Mouse (Mus musculus): Measurements from ENCODE around the gene Cul5. TPM values are rescaled to one million over a fixed set of nuclear protein-coding genes. Genes with fewer than 3 reads are reported as not detected.

Cul5 gene
- 20.5 and 20.7 TPM in 2 replicates for polyA plus RNA-seq (2012; rRNA removed)

GRCm38 (mm10) chr9:53669680-53670219, at the start of gene Cul5:
Gene Cul5 (minus strand): TSS chr9:53670014.
- TF ChIP-seq POLR2A (IDR thresholded peaks at IDR 0.05; ENCODE audit: borderline replicate concordance, insufficient read depth, low read length) = no peak
- no peak for TF ChIP-seq CTCF (IDR thresholded peaks at IDR 0.05; ENCODE audit: borderline replicate concordance, insufficient read depth, low read depth, low read length)
- DNase-seq = peak in 1 of 2 experiments; percentile 8
- no peak within 1 kb of the TSS for H3K27ac ChIP-seq (ENCODE audit: insufficient read depth, low read length)
- WGBS = 56% methylated on average over 5 of the region's 5 CpGs
- H3K4me1 ChIP-seq (ENCODE audit: control insufficient read depth, insufficient read depth, low read length) = no peaks in the 10 kb centered on the region; the same call in 1 of the 2 replicates
- no peaks in the 10 kb centered on the region for H3K27me3 ChIP-seq (ENCODE audit: control insufficient read depth, insufficient read depth, low read length)
- H3K4me3 ChIP-seq (replicated peaks; ENCODE audit: insufficient read depth, low read depth, low read length) = no peak within 1 kb of the TSS

- H3K4me1 ChIP-seq (ENCODE audit: control insufficient read depth, insufficient read depth, low read length) = no peaks in the 10 kb centered on the region; the same call in 1 of the 2 replicates
- no peak for TF ChIP-seq POLR2A (IDR thresholded peaks at IDR 0.05; ENCODE audit: borderline replicate concordance, insufficient read depth, low read length)
- TF ChIP-seq CTCF (IDR thresholded peaks at IDR 0.05; ENCODE audit: borderline replicate concordance, insufficient read depth, low read depth, low read length) = no peak
- H3K4me3 ChIP-seq (replicated peaks; ENCODE audit: insufficient read depth, low read depth, low read length) = peak within 1 kb of the TSS; percentile 74
- no peak within 1 kb of the TSS for H3K27ac ChIP-seq (ENCODE audit: insufficient read depth, low read length)
- DNase-seq = peak; percentile 47 to 53
- H3K27me3 ChIP-seq (ENCODE audit: control insufficient read depth, insufficient read depth, low read length) = no peaks in the 10 kb centered on the region
- under 1% methylated on average over 49 of the region's 49 CpGs for WGBS
Observed at GRCm38 (mm10) chr9:53705992-53706696, 36.3 kb upstream of the Cul5 start, which contains the start of gene Rab39. Gene Rab39 (minus strand): TSS chr9:53706232.

GRCm38 (mm10) chr9:53705491-53705991, 35.7 kb upstream of the Cul5 start:
- TF ChIP-seq CTCF (IDR thresholded peaks at IDR 0.05; ENCODE audit: borderline replicate concordance, insufficient read depth, low read depth, low read length) (no peak), POLR2A (IDR thresholded peaks at IDR 0.05; ENCODE audit: borderline replicate concordance, insufficient read depth, low read length) (no peak)
- under 1% methylated on average over 28 of the region's 28 CpGs for WGBS
- H3K27me3 ChIP-seq (ENCODE audit: control insufficient read depth, insufficient read depth, low read length) = no peaks in the 10 kb centered on the region
- H3K4me1 ChIP-seq (ENCODE audit: control insufficient read depth, insufficient read depth, low read length) = no peaks in the 10 kb centered on the region; the same call in 1 of the 2 replicates
- H3K27ac ChIP-seq (ENCODE audit: insufficient read depth, low read length) = no peak overlapping the region
- H3K4me3 ChIP-seq (replicated peaks; ENCODE audit: insufficient read depth, low read depth, low read length) = peak overlapping the region; percentile 74
- DNase-seq = peak in 1 of 2 experiments; percentile 15

- 100% methylated on average over 1 of the region's 1 CpGs for WGBS
- no peak for TF ChIP-seq CTCF (IDR thresholded peaks at IDR 0.05; ENCODE audit: borderline replicate concordance, insufficient read depth, low read depth, low read length)
- TF ChIP-seq POLR2A (IDR thresholded peaks at IDR 0.05; ENCODE audit: borderline replicate concordance, insufficient read depth, low read length) = no peak
- no peak overlapping the region for H3K27ac ChIP-seq (ENCODE audit: insufficient read depth, low read length)
- DNase-seq = no peak
- no peaks in the 10 kb centered on the region; the same call in 1 of the 2 replicates for H3K4me1 ChIP-seq (ENCODE audit: control insufficient read depth, insufficient read depth, low read length)
- no peaks in the 10 kb centered on the region for H3K27me3 ChIP-seq (ENCODE audit: control insufficient read depth, insufficient read depth, low read length)
- no peak overlapping the region for H3K4me3 ChIP-seq (replicated peaks; ENCODE audit: insufficient read depth, low read depth, low read length)
Observed at GRCm38 (mm10) chr9:53702991-53703390, 33.2 kb upstream of the Cul5 start.

GRCm38 (mm10) chr9:53700496-53700895, 30.7 kb upstream of the Cul5 start:
- Histone ChIP-seq H3K4me1 (ENCODE audit: control insufficient read depth, insufficient read depth, low read length) (no peaks in the 10 kb centered on the region), H3K4me3 (replicated peaks; ENCODE audit: insufficient read depth, low read depth, low read length) (no peak overlapping the region), H3K27ac (ENCODE audit: insufficient read depth, low read length) (no peak overlapping the region), H3K27me3 (ENCODE audit: control insufficient read depth, insufficient read depth, low read length) (no peaks in the 10 kb centered on the region)
- 83% methylated on average over 4 of the region's 4 CpGs for WGBS
- TF ChIP-seq CTCF (IDR thresholded peaks at IDR 0.05; ENCODE audit: borderline replicate concordance, insufficient read depth, low read depth, low read length) (no peak), POLR2A (IDR thresholded peaks at IDR 0.05; ENCODE audit: borderline replicate concordance, insufficient read depth, low read length) (no peak)
- DNase-seq = no peak

GRCm38 (mm10) chr9:53695846-53696245, 26.0 kb upstream of the Cul5 start:
- 93% methylated on average over 5 of the region's 5 CpGs for WGBS
- Histone ChIP-seq H3K27ac (ENCODE audit: insufficient read depth, low read length) (no peak overlapping the region), H3K27me3 (ENCODE audit: control insufficient read depth, insufficient read depth, low read length) (no peaks in the 10 kb centered on the region), H3K4me1 (ENCODE audit: control insufficient read depth, insufficient read depth, low read length) (no peaks in the 10 kb centered on the region), H3K4me3 (replicated peaks; ENCODE audit: insufficient read depth, low read depth, low read length) (no peak overlapping the region)
- TF ChIP-seq CTCF (IDR thresholded peaks at IDR 0.05; ENCODE audit: borderline replicate concordance, insufficient read depth, low read depth, low read length) (no peak), POLR2A (IDR thresholded peaks at IDR 0.05; ENCODE audit: borderline replicate concordance, insufficient read depth, low read length) (no peak)
- DNase-seq = no peak

- 83% methylated on average over 1 of the region's 1 CpGs for WGBS
Observed at GRCm38 (mm10) chr9:53693718-53694117, 23.9 kb upstream of the Cul5 start.

More at GRCm38 (mm10) chr9:53693718-53694117, 23.9 kb upstream of the Cul5 start:
- no peak for TF ChIP-seq CTCF (IDR thresholded peaks at IDR 0.05; ENCODE audit: borderline replicate concordance, insufficient read depth, low read depth, low read length)
- TF ChIP-seq POLR2A (IDR thresholded peaks at IDR 0.05; ENCODE audit: borderline replicate concordance, insufficient read depth, low read length) = no peak
- no peaks in the 10 kb centered on the region for H3K4me1 ChIP-seq (ENCODE audit: control insufficient read depth, insufficient read depth, low read length)
- no peak overlapping the region for H3K4me3 ChIP-seq (replicated peaks; ENCODE audit: insufficient read depth, low read depth, low read length)
- no peak for DNase-seq
- H3K27me3 ChIP-seq (ENCODE audit: control insufficient read depth, insufficient read depth, low read length) = no peaks in the 10 kb centered on the region
- H3K27ac ChIP-seq (ENCODE audit: insufficient read depth, low read length) = no peak overlapping the region
